Mouse (Mus musculus): ENCODE measurements around the gene Cybb. TPM values are rescaled to one million over a fixed set of nuclear protein-coding genes. Genes with fewer than 3 reads are reported as not detected.
"Not testable (repeated sequence)": the region's sequence is repeated elsewhere in the genome, so short reads cannot be mapped to it uniquely, and the experiment has no call there.

Gene Cybb
- polyA plus RNA-seq (2015; fragmentation: Nextera tagmentation; extraction: Ambion mirVana), result 13.3 and 16.0 TPM in 2 replicates

DNA sequence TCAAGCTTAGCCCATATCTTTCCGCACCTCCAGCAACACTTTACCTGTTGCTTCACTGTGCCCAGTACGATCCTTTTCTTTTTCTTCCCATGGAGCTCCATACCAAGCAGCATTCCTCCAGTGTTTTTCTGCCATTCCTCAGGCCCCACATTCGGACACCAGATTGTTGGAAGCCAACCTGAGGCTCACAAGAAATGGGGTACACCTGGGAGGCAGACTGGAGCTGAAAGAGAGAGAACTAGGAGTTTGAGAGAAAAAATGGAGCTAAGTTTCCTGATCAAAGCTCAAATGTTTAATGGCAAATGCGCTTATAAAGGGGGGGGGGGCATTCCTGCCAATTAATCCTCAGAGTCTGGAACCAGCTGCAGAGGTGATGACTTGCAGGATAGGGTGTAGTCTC, at the start of gene Cybb:
Gene Cybb, minus strand, starts transcription at position 101 of the 400 bp plus-strand sequence.
- no peak for TF ChIP-seq CTCF (IDR thresholded peaks at IDR 0.05)

DNA sequence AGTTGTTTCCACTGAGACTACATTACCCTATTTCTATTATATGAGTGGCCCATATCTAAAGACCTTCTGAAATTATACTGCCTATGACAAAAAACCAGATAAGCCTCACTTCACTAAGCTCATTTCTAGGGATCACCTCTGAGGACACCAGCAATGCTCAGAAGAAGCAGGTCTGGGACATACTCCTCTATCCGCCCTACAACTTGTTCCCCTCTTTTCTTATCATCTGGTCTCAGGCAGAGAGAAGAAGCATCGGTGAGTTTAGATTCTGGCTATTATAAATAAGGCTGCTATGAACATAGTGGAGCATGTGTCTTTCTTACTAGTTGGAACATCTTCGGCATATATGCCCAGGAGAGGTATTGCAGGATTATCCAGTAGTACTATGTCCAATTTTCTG, 49.3 kb upstream of the Cybb start:
- no peaks in the 10 kb centered on the region for H3K9me3 ChIP-seq (ENCODE audit: low read length)
- TF ChIP-seq EP300 (IDR thresholded peaks at IDR 0.05) (no peak), CTCF (IDR thresholded peaks at IDR 0.05) (no peak)
- DNase-seq (ENCODE audit: low spot score) (no peak), ATAC-seq (no peak)
- no peak overlapping the region for H3K4me2 ChIP-seq (replicated peaks; ENCODE audit: low read depth, low read length)
- no peaks in the 10 kb centered on the region for H3K36me3 ChIP-seq (ENCODE audit: insufficient read depth, low read length)
- no peak overlapping the region for H3K9ac ChIP-seq (replicated peaks; ENCODE audit: low read depth)
- no peak overlapping the region for H3K4me3 ChIP-seq (ENCODE audit: low read depth, low read length)
- no peak overlapping the region for H3K27ac ChIP-seq (ENCODE audit: low read length)
- no peaks in the 10 kb centered on the region for H3K27me3 ChIP-seq (replicated peaks; ENCODE audit: insufficient read depth, low read length)
- 93% methylated on average over 3 of the region's 3 CpGs for WGBS
- no peaks in the 10 kb centered on the region for H3K4me1 ChIP-seq (ENCODE audit: insufficient read depth, low read depth, low read length)

More for the DNA sequence above, at the start of gene Cybb:
- ATAC-seq, result no peak
- 81% methylated on average over 4 of the region's 4 CpGs for WGBS
- no peak for DNase-seq (ENCODE audit: low spot score)
- H3K4me3 ChIP-seq (ENCODE audit: low read depth, low read length), result no peak within 1 kb of the TSS
- H3K4me1 ChIP-seq (ENCODE audit: insufficient read depth, low read depth, low read length), result no peaks in the 10 kb centered on the region
- no peaks in the 10 kb centered on the region for H3K27me3 ChIP-seq (replicated peaks; ENCODE audit: insufficient read depth, low read length)
- no peak within 1 kb of the TSS for H3K4me2 ChIP-seq (replicated peaks; ENCODE audit: low read depth, low read length)
- H3K27ac ChIP-seq (ENCODE audit: low read length), result no peak within 1 kb of the TSS
- H3K9me3 ChIP-seq (ENCODE audit: low read length), result no peaks in the 10 kb centered on the region
- H3K36me3 ChIP-seq (ENCODE audit: insufficient read depth, low read length), result no peaks in the 10 kb centered on the region
- H3K9ac ChIP-seq (replicated peaks; ENCODE audit: low read depth), result no peak within 1 kb of the TSS

DNA sequence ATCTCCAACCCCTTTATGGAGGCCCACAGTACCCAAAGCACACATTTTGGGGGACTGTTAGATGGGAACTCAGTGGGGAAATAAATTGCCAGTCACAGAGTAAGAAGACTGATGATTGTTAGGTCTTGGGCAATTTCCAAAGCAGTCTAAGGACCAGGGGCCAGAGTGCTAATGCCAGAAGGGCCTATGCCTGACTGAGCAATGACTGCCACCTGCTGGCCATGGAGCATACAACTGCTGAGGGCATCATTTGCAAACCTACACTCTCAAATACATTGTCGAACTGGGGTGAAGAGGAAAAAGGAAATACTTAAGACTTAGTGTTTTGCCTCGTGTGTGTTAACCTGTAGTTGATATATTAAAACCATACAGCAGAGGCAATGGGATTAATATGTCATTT, 32.4 kb upstream of the Cybb start:
- H3K27me3 ChIP-seq (replicated peaks; ENCODE audit: insufficient read depth, low read length); H3K4me3 ChIP-seq (ENCODE audit: low read depth, low read length); H3K36me3 ChIP-seq (ENCODE audit: insufficient read depth, low read length); ATAC-seq; H3K4me1 ChIP-seq (ENCODE audit: insufficient read depth, low read depth, low read length); H3K9me3 ChIP-seq (ENCODE audit: low read length); H3K27ac ChIP-seq (ENCODE audit: low read length); H3K4me2 ChIP-seq (replicated peaks; ENCODE audit: low read depth, low read length); H3K9ac ChIP-seq (replicated peaks; ENCODE audit: low read depth): not testable (repeated sequence)
- peak; percentile 72 for TF ChIP-seq CTCF (IDR thresholded peaks at IDR 0.05)
- WGBS, result 21% methylated on average over 2 of the region's 2 CpGs
- DNase-seq (ENCODE audit: low spot score), result peak; percentile 29

GRCm38 (mm10) chrX:9517531-9517930, 30.0 kb upstream of the Cybb start:
- H3K9ac ChIP-seq (replicated peaks; ENCODE audit: low read depth); ATAC-seq; H3K4me1 ChIP-seq (ENCODE audit: insufficient read depth, low read depth, low read length); H3K4me2 ChIP-seq (replicated peaks; ENCODE audit: low read depth, low read length); H3K27ac ChIP-seq (ENCODE audit: low read length); H3K27me3 ChIP-seq (replicated peaks; ENCODE audit: insufficient read depth, low read length); H3K9me3 ChIP-seq (ENCODE audit: low read length); DNase-seq (ENCODE audit: low spot score); H3K36me3 ChIP-seq (ENCODE audit: insufficient read depth, low read length); H3K4me3 ChIP-seq (ENCODE audit: low read depth, low read length): not testable (repeated sequence)

DNA sequence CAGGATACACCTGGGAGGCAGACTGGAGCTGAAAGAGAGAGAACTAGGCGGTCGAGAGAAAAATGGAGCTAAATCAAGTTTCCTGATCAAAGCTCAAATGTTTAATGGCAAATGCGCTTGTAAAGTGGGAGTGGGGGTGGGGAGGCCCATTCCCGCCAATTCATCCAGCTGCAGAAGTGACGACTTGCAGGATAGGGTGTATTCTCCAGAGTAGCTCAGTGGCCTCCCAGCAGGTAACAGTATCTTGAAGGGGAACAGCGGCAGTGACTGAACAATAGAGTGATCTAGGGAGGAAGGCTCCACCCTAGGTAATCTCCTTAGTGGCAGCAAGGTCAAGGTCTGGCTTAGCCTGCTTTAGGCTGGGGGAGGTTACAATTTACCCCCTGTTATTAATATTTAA, 12.5 kb downstream of the Cybb start:
- H3K27ac ChIP-seq (ENCODE audit: low read length); H3K4me1 ChIP-seq (ENCODE audit: insufficient read depth, low read depth, low read length); H3K27me3 ChIP-seq (replicated peaks; ENCODE audit: insufficient read depth, low read length); H3K4me3 ChIP-seq (ENCODE audit: low read depth, low read length); H3K9ac ChIP-seq (replicated peaks; ENCODE audit: low read depth); H3K36me3 ChIP-seq (ENCODE audit: insufficient read depth, low read length); DNase-seq (ENCODE audit: low spot score); ATAC-seq; H3K4me2 ChIP-seq (replicated peaks; ENCODE audit: low read depth, low read length); H3K9me3 ChIP-seq (ENCODE audit: low read length): not testable (repeated sequence)
- 80% methylated on average over 6 of the region's 6 CpGs for WGBS

- Histone ChIP-seq H3K36me3 (ENCODE audit: insufficient read depth, low read length) (no peaks in the 10 kb centered on the region), H3K4me3 (ENCODE audit: low read depth, low read length) (no peak overlapping the region), H3K9ac (replicated peaks; ENCODE audit: low read depth) (no peak overlapping the region), H3K4me2 (replicated peaks; ENCODE audit: low read depth, low read length) (no peak overlapping the region), H3K27me3 (replicated peaks; ENCODE audit: insufficient read depth, low read length) (no peaks in the 10 kb centered on the region), H3K4me1 (ENCODE audit: insufficient read depth, low read depth, low read length) (no peaks in the 10 kb centered on the region), H3K27ac (ENCODE audit: low read length) (no peak overlapping the region), H3K9me3 (ENCODE audit: low read length) (no peaks in the 10 kb centered on the region)
- TF ChIP-seq EP300 (IDR thresholded peaks at IDR 0.05) (no peak), CTCF (IDR thresholded peaks at IDR 0.05) (no peak)
- DNase-seq (ENCODE audit: low spot score), result no peak
- no peak for ATAC-seq
Measured at GRCm38 (mm10) chrX:9474440-9474839, 13.1 kb downstream of the Cybb start.

DNA sequence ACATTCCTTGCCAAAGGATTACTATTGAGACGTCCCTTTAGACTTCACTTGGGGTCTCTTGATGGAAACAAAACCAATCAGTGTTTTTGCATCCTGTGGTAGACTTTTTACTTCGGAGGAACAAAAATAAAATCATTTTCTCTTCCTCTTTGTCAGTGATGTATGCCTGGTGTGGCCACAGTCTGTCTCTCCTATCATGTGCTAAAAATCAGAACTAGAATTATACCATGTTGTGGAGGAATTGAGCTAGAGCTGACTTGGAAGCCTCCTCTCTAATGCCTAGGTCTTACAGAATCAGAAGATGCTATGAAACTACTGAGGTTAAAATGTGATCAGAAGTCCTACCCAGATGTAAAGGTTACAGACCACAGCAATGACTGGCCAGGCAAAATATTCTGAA, 13.8 kb downstream of the Cybb start:
- no peaks in the 10 kb centered on the region for H3K4me1 ChIP-seq (ENCODE audit: insufficient read depth, low read depth, low read length)
- H3K9me3 ChIP-seq (ENCODE audit: low read length), result no peaks in the 10 kb centered on the region
- TF ChIP-seq EP300 (IDR thresholded peaks at IDR 0.05), result no peak
- no peak for TF ChIP-seq CTCF (IDR thresholded peaks at IDR 0.05)
- no peak overlapping the region for H3K4me2 ChIP-seq (replicated peaks; ENCODE audit: low read depth, low read length)
- H3K27me3 ChIP-seq (replicated peaks; ENCODE audit: insufficient read depth, low read length), result no peaks in the 10 kb centered on the region
- no peak overlapping the region for H3K9ac ChIP-seq (replicated peaks; ENCODE audit: low read depth)
- WGBS, result 72% methylated on average over 2 of the region's 2 CpGs
- no peak overlapping the region for H3K27ac ChIP-seq (ENCODE audit: low read length)
- ATAC-seq (no peak), DNase-seq (ENCODE audit: low spot score) (no peak)
- no peaks in the 10 kb centered on the region for H3K36me3 ChIP-seq (ENCODE audit: insufficient read depth, low read length)
- no peak overlapping the region for H3K4me3 ChIP-seq (ENCODE audit: low read depth, low read length)

Data from lung, postnatal 0 days (tissue).